Comparison of ENCODE assay signal across 24 mouse cellular contexts in the genomic region with DNA sequence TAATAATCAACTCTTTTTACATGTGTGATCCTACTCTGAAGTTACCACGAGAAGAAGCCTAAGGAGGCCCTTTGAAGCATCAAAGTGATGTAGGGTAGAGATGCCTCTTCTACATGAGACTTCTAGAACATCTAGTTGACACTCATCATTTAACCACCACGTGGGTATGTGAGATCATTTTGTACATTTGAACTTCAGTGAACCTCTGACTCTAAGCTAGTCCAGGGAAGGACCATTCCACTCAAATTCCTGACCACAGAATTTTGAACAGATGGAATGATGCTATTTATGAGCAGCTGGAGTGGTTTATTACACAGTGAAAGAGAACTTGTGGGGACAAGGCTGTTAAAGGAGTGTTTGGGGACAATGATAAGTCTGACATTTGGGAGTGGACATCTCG. TPM values are rescaled to one million over a fixed set of nuclear protein-coding genes. Genes with fewer than 3 reads are reported as not detected.
"Had no signal": no experiment of that assay in that cellular context is flagged by ENCODE, and none has a peak within 500 bp of the region (broad histone marks: within the 10 kb centered on the region; RNA-seq: fewer than 3 reads in every experiment).

No protein-coding gene starts in this region.

- DNase-seq: kidney, adult 11 months; kidney, adult 8-10 months; kidney, postnatal 14 days; layer of hippocampus, adult 9-11 months; liver, embryonic 13.5 days; lung, adult 18-20 months; lung, postnatal 10 days; lung, postnatal 36 days; retina, postnatal 1 day; right cerebral cortex, postnatal 25 days; spleen, adult 18-20 months; thymus, postnatal 25 days had no signal

- H3K9me3 ChIP-seq: intestine, embryonic 15.5 days; kidney, embryonic 15.5 days; limb, embryonic 10.5 days; limb, embryonic 13.5 days; liver, embryonic 13.5 days; lung, embryonic 15.5 days; megakaryocyte, embryonic 14.5 days; midbrain, embryonic 10.5 days; midbrain, embryonic 15.5 days; neural tube, embryonic 13.5 days; stomach, embryonic 15.5 days had no signal

- H3K4me2 ChIP-seq: intestine, embryonic 15.5 days; kidney, embryonic 15.5 days; limb, embryonic 13.5 days; lung, embryonic 15.5 days; midbrain, embryonic 15.5 days; neural tube, embryonic 13.5 days; stomach, embryonic 15.5 days had no signal

- H3K9ac ChIP-seq: intestine, embryonic 15.5 days; kidney, embryonic 15.5 days; limb, embryonic 13.5 days; liver, embryonic 13.5 days; lung, embryonic 15.5 days; midbrain, embryonic 15.5 days; neural tube, embryonic 13.5 days; stomach, embryonic 15.5 days had no signal

- H3K27me3 ChIP-seq: intestine, embryonic 15.5 days; kidney, embryonic 15.5 days; limb, embryonic 13.5 days; liver, embryonic 13.5 days; lung, embryonic 15.5 days; midbrain, embryonic 15.5 days; neural tube, embryonic 13.5 days had no signal

- H3K27ac ChIP-seq: intestine, embryonic 15.5 days; kidney, embryonic 15.5 days; layer of hippocampus, adult 2 months; limb, embryonic 10.5 days; limb, embryonic 13.5 days; lung, embryonic 15.5 days; midbrain, embryonic 10.5 days; midbrain, embryonic 15.5 days; stomach, embryonic 15.5 days had no signal

- ATAC-seq: intestine, embryonic 15.5 days; midbrain, embryonic 15.5 days had no signal

- H3K36me3 ChIP-seq: intestine, embryonic 15.5 days; kidney, embryonic 15.5 days; limb, embryonic 10.5 days; limb, embryonic 13.5 days; liver, embryonic 13.5 days; lung, embryonic 15.5 days; midbrain, embryonic 10.5 days; midbrain, embryonic 15.5 days; stomach, embryonic 15.5 days had no signal

- H3K4me3 ChIP-seq: intestine, embryonic 15.5 days; kidney, embryonic 15.5 days; layer of hippocampus, adult 2 months; limb, embryonic 10.5 days; limb, embryonic 13.5 days; liver, embryonic 13.5 days; lung, embryonic 15.5 days; megakaryocyte, embryonic 14.5 days; midbrain, embryonic 10.5 days; midbrain, embryonic 15.5 days; neural tube, embryonic 13.5 days; stomach, embryonic 15.5 days had no signal

- H3K4me1 ChIP-seq: megakaryocyte, embryonic 14.5 days had no signal

RNA-seq across cellular contexts. Expression of a gene that starts 18.1 kb away (rescaled TPM):
- total RNA-seq: neutrophil, adult 5-6 weeks had no signal
